Mouse (Mus musculus) embryo, embryonic 11 days (tissue): ENCODE data around the gene L2hgdh.

Experiments
- DNase-seq: peaks from one replicate; pipeline ENCODE4 v3.0.0-alpha.2; 2015

L2hgdh gene

DNA sequence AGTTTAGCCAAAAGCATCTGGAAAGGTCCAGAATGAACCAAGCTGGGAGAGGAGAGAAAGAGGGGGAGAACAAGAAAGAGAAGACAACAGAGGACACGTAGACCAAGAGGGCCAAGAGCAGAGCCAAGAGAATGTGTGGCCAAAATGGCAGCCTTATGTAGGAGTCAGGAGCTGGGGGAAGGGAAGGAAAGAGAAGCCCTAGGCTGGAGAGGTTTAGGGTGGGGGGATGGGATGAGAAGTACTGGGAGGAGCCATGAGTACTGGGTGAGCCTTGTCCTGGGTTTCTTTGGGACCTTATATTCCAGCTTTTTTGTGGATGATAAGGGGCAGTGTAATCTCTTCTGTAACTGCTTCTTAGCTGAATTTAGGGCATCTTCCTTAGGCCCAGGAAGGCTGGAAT lies 4.6 kb upstream of the L2hgdh start:
- no peak for DNase-seq

DNA sequence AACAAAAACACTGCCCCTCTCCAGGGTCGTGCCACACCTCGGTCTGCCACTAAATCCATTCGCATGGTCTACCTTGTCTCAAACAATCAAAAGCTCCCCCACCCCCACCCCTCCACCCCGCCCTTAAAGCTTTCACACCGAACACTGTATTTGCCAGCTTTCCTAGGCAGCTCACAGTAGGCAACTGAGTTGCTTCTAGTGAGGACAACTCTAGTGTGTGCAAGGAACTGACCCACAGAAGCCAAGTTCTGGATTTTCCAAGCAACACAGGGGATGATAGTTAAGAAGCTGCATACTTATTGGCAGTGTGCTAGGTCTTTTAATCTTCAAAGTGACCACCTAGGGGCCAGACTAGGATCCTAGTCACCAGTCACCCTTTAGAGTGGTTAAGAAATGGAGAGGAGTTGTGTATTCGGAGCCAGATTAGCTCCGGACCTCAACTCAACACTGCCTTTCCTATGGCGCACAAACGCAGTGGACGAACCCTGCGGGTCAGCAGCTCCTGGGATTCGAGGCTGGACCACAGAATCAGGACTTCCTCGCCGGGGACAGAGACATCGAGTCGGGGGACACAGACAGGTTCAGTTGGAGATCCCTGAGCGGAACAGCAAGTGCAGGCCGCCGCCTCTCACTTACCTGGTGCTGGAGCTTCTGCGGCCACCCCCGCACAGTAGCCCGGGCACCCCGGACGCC lies 509 bp downstream of the L2hgdh start:
- DNase-seq, result peak; percentile 4

DNA sequence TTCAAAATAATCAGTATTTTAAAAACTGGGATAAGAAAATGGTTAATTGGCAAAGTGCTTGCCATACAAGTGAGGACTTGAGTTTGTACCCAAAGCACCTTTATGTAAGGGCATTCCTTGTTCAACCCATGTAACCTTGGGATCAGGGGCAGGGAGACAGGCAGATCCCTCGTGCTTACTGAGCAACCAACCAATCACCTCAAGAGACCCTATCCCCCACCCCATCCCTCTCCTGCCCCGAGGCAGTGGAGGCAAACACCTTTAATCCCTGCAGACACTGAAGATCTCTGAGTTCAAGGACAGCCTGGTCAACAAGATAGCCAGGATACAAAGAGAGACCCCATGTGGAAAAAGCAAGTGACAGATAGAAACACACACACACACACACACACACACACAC lies 1.3 kb downstream of the L2hgdh start:
- no peak for DNase-seq

DNA sequence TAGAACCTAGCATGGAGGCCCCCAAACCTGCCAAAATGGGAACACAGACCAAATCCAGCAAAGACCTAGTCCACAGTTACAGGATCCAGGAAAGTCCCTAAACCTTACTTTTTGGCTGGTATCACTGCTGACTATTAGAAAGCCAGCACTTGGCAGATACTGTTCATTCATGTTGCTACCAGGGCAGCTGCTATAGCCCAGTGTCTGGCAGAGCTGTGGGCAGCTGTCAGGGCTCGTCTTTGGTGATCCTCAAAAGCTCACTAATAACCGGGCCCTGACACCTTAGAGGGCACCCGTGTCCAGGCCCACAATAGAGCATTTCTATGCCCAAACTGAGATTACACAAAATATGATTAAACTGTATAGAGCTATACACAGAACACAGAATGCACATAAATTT lies 1.8 kb downstream of the L2hgdh start:
- DNase-seq, result no peak

DNA sequence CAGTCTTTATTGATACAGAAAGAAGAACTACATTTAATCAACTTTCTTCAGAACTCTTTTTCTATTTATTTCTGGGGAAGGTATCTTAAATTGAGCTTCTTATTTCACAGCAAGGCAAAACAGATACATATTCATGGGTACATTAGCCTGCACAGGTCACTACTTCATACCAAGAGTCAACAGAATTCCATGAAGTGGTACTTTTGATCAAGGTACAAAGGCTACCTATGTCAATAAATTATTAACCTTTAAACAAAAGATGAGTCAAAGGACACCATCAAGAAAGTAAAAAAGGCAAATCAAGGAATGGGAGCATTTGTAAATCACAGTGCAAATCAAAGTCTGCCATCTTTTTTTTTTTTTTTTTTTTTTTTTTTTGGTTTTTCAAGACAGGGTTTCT lies 11.0 kb downstream of the L2hgdh start:
- DNase-seq, result no peak

DNA sequence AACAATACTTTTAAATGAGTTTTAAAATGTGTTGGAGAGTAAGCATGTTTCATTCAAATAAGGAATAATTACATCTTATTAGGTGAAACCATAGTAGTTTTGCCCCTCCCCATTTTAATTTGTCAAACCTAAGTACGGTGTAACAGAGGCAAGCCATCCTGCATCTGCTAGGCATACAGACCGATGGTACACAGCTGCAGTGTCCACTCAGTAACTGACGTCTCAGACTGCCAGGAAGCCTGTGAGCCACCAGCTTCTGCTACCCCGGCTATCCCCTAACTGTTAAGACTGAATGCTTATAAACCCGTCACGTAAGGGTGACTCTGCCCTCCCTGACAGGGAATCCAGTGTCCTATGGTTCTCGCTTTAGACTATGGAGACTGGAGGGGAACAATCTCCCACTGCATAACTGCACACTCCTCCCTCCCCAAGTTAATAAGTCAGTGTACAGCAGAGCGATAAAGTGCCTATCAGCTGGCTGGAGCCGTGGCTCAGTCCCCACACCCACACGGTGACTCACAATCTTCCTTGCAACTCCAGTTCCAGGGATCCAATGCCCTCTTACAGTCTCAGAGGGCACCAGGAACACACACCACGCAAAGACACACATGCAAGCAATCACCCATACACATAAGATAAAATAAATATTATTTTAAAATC lies 19.7 kb downstream of the L2hgdh start:
- DNase-seq, result no peak

DNA sequence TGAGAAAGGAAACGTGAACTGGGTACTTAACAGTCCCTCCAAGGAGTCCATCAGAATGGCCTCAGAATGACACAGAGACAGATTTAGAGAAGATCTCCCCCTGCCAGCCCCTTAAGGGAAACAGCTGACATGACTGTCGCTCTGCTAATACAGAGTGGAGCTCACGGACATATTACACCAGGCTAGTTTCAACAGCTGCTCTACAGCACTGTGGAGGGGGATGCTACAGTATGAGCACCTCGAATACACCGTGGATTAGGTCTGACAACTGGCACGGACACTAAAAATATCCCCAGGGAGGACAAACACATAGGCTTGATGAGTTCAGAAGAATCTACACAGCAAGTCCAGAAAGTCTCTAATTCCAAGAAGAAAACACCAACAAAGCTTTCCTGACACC lies 26.3 kb downstream of the L2hgdh start:
- no peak for DNase-seq

DNA sequence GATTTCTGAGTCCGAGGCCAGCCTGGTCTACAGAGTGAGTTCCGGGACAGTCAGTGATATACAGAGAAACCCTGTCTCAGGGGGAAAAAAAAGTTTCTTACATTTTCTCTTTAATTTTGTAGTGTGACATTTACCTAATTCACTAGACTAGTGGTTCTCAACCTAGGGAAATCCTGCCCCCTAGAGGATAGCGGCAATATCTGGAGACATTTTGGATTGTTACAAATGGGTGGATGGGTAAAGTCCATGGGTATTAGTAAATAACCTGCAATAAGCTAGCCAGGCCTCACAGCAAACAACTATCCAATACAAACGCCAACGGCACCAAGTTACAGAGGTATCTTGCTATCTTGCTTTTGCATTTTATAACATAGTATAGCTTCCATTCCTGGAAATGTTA lies 27.9 kb downstream of the L2hgdh start:
- peak; percentile 75 for DNase-seq

DNA sequence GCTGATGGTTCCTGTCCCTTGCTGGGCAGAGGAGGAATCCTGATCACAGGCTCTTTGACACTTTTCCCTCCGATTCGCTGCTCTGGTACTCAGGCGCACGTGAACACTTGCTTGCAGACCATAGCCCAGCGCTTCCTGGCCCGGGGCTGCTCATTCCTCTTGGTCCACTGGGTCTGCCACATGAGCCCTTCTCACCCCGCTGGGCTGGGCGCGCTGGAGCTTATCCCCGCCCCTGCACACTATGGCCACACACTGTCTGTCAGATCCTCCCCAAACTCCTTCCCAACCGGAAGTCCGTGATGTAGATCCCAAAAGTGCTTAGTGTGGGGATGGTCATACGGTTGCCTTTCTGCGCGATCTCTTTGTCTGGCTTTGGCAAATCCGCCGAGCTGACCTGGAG lies 31.2 kb downstream of the L2hgdh start:
- no peak for DNase-seq

DNA sequence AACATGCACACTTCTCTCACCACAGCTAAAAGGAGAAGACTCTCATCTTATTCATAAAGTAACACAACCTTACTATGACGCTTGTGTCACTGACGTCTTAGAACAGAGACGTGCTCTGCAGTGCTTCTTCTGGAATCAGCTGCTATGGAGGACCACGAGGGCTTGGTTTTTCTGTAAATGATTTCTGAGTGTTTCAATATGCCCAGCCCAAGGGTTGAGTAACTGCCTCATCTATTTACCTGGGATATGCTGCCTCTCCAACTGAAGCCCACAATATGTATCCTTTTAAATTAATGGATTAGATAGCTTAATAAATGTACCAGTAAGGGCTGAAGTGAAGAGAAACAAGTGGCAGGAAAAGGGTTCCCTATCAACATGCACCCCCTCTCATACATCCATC lies 34.0 kb downstream of the L2hgdh start:
- no peak for DNase-seq

DNA sequence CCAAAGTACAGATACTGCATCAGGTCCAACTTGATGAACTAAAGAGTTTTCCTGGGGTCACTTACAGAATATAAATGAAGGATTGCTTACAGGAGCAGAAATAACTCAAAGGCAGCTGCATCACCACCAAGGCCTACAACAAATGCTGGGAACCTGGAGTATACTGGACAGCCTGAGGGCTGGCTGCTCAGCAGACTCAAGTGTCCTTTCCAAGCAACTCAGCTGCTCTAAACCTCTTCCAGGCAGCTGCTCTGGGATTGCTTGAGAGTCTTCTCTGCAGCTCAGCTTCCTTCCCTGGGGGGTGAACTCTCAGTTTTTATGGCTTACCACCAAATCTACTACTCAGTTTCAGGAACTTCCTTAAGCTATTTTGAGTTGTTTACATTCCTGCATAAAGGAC lies 35.6 kb downstream of the L2hgdh start:
- no peak for DNase-seq

DNA sequence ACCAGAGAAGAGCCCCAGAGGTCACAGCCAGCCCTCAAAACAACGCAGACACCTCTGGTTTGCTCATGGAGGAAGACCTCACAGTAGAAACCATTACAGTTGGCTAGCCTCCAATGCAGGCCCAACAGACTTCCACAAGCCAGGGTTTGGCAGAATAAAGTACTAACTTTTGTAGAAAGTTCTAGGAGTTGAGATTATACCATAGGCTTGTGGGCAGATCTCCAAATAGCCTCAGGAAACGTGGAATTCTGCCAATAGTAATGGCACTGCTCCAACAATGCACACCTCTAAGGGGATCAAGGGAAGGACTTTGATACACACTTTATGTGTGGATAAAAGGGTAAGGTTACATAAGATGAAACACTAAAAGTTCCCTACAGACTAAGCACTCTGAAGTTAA lies 36.3 kb downstream of the L2hgdh start:
- DNase-seq, result no peak

DNA sequence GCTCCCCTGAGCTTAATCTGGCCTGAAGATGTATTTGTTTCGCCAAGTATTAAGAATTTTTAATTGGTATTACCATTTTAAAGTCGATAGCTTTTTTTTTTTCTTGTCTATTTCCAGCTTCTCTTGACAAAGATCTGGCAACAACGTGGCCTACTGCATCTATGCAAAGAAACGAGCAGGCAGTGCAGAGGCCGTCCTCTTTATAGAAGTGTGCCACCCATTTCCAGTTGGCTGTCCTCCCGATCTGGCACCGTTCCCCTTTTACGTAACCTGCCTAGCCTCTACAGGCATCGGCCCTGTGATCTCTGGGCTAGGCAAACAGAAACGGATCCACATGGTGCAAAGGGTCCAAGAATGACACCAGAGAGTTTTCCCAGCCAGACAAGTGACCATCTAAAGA lies 41.1 kb downstream of the L2hgdh start:
- no peak for DNase-seq

DNA sequence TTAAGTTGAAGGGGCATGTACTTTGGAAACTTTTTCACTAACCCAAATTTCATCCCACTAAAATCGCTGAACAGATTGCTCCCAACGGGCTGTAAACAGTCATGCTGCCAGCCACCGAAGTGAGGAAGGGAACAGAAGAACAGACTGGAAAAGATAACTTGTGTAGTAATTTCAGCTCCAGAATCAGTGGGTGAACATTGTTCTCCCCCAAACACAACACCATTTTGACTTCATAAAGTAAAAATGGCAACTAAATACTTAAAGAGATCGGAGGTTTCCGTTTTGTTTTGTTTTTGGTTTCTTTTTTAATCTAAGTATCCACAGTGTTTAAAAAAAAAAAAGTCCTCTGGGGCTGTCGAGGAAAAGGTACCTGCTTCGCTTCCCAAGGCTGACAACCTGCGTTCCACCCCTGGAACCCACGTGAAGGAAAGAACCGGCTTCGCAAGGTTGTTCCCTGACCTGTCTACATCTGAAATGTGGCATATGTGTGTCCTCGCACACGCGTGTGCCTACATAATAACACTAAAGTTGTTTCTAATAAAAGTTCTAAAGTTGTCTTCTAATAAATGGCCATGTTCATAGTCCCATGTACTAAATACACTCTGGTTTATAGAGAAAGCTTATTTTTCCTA lies 41.8 kb downstream of the L2hgdh start:
- no peak for DNase-seq

DNA sequence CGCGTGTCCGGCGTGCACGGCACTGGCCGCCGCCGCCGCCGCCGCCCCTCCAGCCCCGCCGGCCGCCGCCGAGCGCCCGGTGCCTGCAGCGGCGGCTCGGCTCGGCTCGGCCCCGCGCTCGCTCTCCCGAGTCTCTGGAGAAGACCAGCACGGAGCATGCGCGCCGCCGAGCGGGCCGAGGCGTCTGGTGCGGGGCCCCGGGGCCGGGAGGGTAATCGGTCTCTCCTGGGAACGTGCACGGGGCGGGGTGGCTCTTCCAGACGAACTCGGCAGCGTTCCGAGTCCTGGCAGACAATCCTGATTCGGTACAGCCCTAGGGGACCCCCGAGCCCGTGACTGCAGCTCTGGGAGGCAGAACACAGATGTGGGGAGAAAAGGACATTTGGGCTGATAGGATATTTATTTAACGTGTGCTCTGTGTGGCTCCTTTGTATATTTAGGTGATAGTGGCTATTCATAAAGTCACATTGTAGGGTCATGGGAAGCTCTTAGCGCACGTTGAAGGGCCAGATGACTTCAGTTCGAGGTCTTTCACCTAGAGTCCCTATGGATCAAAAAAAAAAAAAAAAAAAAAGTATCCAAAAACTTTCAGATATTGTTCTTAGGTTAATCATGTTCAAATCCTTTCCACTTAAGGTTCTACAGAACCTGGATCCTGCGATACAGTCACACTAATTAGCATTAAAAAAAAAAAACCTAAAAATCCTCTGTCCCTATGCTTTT lies 42.4 kb downstream of the L2hgdh start:
- DNase-seq, result peak; percentile 93

DNA sequence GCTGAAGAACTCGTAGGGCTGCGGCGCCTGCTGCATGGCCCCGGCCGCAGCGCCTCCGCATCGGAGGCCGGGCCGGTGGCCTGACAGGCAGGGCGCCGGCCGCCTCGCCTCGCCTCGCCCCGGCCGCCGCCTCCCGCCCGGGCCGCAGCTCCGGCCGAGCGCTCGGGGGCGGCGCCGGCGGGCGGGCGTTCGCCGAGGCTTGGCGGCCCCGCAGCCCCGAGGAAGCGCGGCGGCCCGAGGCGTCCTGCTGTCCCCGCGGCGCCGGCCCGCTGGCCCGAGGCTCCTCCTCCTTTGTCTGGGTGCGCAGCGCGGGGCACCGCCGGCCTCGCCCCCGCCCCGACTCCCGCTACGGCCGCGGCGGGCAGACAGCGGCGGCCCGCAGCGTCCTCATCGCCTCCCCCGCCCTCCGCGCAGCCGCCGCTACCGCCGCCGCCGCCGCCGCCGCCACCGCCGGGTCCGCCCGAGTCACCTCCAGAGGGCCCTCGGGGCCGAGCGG lies 43.1 kb downstream of the L2hgdh start, which contains the start of gene Sos2:
Gene Sos2 (minus strand): TSS at position 287 of the 496 bp plus-strand sequence.
- DNase-seq, result peak; percentile 81

DNA sequence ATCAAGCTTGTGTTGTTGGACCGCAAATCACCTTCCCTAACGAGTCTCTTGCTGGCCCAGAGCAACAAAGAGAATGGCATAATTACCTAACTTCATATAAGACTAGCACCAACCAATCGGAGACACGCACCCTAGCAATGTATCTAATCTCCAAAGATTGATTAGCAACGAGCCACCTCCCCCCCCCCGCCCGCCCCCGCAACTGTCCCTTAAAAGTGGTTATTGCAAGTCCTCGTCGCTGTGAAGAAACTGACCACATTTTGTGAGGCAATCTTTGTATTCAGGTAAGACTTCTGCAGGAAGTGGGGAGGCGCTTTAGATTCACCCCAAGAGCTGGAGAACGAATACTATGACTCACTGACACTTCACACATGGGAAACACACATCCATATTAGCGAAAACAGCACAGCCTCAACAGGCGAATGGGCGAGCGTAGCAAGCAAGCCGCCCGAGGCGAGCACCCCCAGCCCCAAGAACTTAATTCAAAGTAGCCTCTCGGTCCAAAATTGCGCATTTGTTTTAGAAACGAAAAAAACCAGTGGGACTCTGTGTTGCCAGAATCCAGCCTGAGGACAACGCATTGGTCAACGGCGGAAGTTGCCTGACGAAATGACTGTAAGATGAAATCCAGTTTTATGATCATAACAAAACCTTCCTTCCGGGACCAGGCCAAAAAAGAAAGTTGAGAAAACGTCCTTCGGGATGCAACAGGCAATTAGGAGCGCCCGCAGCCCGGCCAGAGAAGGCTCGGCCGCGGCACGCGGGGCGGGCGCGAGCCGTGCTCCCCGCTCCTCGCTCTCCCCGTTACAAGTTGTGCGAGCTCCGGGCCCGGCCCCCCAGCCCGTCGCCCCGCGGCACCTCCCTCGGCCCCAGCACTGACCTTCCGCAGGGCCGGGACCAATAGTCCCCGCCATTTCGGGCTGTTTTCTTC lies 43.8 kb downstream of the L2hgdh start:
- DNase-seq, result peak; percentile 65

DNA sequence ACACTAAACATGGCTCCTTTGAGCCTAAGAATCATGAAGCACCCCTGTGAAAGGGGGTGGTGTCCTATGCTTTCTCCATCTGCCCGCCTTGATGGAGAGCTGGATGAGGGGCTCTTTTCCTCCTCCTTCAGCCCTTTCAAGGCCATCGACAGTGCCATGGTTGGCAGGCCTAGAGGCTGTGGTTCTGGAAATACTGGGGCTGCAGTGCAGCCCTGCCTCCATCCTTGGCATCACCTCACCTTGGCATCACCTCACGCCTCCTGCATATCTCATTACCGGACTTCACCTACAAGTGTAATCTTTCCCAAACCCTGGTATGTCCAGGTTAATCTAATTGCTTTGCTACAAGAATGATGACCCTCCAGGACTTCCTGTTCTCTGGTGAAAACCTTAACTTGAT lies 48.5 kb downstream of the L2hgdh start:
- DNase-seq, result no peak

DNA sequence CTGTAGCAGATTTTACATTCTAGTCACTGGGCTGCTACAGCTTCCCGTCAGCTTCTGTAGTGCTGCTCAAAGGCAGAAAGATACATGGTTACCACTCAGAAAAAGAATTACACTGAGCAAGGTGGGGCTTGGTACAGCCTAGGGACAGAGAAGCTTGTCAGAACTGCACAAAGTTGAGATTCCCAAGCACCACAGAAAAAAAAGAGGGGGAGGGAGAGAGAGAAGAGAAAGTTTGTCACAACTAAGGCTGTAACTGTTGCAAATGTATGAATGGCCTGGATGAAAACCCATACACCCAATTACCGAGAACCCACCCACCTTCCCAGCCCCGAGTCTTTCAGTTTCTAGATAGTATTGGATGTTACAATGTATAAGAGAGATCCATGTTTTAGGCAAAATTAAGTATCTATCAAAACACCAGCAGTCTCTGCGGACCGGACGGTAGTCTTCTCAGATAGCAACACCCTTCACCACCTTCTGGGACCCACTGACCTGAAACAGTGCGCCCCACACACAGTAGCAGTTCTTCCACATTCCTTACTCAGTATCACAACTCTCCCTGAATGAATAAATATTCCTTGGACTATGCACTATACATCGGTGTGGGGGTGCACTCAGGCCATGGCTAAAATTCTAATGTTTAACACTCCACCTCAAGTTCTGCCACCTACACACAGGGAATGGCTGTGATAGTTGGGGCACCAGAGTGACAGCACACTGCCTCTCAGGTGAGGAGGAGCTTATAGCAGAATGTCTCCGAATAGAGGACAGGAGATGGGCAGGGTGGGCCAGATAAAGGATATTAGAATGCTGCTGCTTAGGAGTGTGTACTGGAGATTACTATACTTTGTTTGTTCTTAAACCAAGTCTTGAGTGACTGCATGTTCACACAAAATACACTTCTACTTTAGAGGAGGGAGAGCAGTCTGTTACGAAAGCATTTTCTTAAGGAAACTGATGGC lies 49.8 kb downstream of the L2hgdh start:
- DNase-seq, result no peak

DNA sequence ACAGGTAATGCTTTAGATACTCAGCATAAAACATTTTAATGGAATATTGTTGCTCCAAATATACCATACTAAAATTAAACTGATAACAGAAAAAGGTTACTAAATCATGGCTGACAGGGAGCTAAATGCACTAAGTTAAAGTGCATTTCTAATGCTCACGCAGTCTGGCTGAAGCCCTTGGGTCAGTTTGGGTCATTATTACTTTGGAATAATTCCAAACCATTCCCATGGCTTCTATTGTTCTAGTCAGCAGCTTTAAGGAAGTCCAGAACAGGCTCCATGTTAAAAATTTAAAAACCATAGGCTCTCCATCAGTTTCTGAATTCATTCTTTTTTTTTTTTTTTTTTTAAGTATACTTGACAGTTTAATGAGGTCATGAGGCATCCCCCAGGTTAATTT lies 50.5 kb downstream of the L2hgdh start:
- DNase-seq, result no peak

DNA sequence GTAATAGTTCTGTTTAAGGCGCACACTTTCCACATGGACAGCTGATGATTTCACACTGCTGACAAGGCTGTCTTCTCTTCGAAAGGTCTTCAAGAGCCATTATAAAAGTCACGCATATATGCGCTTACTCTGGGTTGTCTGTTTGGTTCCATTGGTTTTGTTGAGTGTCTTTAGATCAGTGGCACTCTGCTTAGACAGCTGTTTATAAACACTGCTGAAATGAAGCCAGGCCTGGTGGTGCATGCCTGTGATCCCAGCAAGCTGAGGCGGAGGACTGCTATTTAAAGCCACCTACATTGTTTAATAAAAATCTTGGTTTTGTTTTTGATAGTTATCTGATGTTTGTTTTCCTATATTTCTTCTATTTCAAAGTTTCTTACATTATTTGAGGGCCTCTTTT lies 58.0 kb downstream of the L2hgdh start:
- no peak for DNase-seq
